Mouse (Mus musculus) cortical plate, adult 2 months (tissue): ENCODE results near the gene Map3k6. TPM values are rescaled to one million over a fixed set of nuclear protein-coding genes. Genes with fewer than 3 reads are reported as not detected.
A peak's percentile ranks its signal among the peaks of the same experiment; 100 is the strongest.

Source experiments
- H3K27ac ChIP-seq: fragments of 200-500 bp; 2 replicates; pipeline ENCODE4 v1.5.1; 2012; ENCODE audit warnings: low read length, control low read depth, inconsistent platforms; ENCODE audit not compliant: insufficient read depth
- H3K4me1 ChIP-seq: fragments of 200-500 bp; 2 replicates; pipeline ENCODE4 v1.6.1; 2011; ENCODE audit warnings: low read length; ENCODE audit not compliant: control insufficient read depth, insufficient read depth
- H3K4me3 ChIP-seq: fragments of 200-500 bp; 2 replicates; pipeline ENCODE4 v1.5.1; 2011; ENCODE audit warnings: mild to moderate bottlenecking, low read length, control low read depth; ENCODE audit not compliant: insufficient read depth
- CTCF ChIP-seq: fragments of 200-500 bp; IDR thresholded peaks from 2 replicates; pipeline ENCODE4 v1.5.1; 2011; ENCODE audit warnings: mild to moderate bottlenecking, control low read depth, low read length; ENCODE audit not compliant: insufficient read depth; ENCODE audit errors: extremely low read depth
- POLR2A ChIP-seq: fragments of 200-500 bp; IDR thresholded peaks from 2 replicates; pipeline ENCODE4 v1.6.1; 2011; ENCODE audit warnings: mild to moderate bottlenecking, low read length, control low read depth; ENCODE audit not compliant: insufficient read depth; ENCODE audit errors: extremely low read depth
- polyA plus RNA-seq: library from polyadenylated mRNA; depleted of rRNA; stranded (reverse); fragments of >200 nt; gene quantifications from 2 replicates; pipeline ENCODE4 v1.2.3, GENCODE M21; 2012

Gene Map3k6
- polyA plus RNA-seq, 1 experiment: 7.9 TPM

GRCm38 (mm10) chr4:133244289-133244688 is 3.7 kb downstream of the Map3k6 start:
- no peak overlapping the region for H3K4me3 ChIP-seq
- no peaks in the 10 kb centered on the region for H3K4me1 ChIP-seq
- TF ChIP-seq CTCF (no peak), POLR2A (no peak)
- no peak overlapping the region for H3K27ac ChIP-seq

- TF ChIP-seq POLR2A (no peak), CTCF (no peak)
- no peak overlapping the region for H3K4me3 ChIP-seq
- H3K27ac ChIP-seq: no peak overlapping the region
- no peaks in the 10 kb centered on the region for H3K4me1 ChIP-seq
Observed at GRCm38 (mm10) chr4:133247072-133247471, 6.5 kb downstream of the Map3k6 start.

GRCm38 (mm10) chr4:133247806-133248449 is 7.3 kb downstream of the Map3k6 start:
- Histone ChIP-seq H3K4me3 (no peak overlapping the region), H3K4me1 (no peaks in the 10 kb centered on the region), H3K27ac (no peak overlapping the region)
- no peak for TF ChIP-seq CTCF
- TF ChIP-seq POLR2A: no peak

GRCm38 (mm10) chr4:133250609-133251008 is 10.0 kb downstream of the Map3k6 start:
- Histone ChIP-seq H3K27ac (no peak overlapping the region), H3K4me1 (no peaks in the 10 kb centered on the region), H3K4me3 (peak overlapping the region; percentile 19)
- TF ChIP-seq CTCF (peak; percentile 53), POLR2A (no peak)

GRCm38 (mm10) chr4:133251214-133251613 is 10.6 kb downstream of the Map3k6 start:
- TF ChIP-seq CTCF: no peak
- TF ChIP-seq POLR2A: no peak
- peak overlapping the region; percentile 19; the same call in 1 of the 2 replicates for H3K4me3 ChIP-seq
- H3K27ac ChIP-seq: no peak overlapping the region
- no peaks in the 10 kb centered on the region for H3K4me1 ChIP-seq

- Histone ChIP-seq H3K27ac (no peak overlapping the region), H3K4me1 (no peaks in the 10 kb centered on the region), H3K4me3 (no peak overlapping the region)
- TF ChIP-seq POLR2A (no peak), CTCF (peak; percentile 24; the same call in 1 of the 2 replicates)
Observed at GRCm38 (mm10) chr4:133252089-133252488, 11.5 kb downstream of the Map3k6 start.

GRCm38 (mm10) chr4:133253412-133253811 is 12.8 kb downstream of the Map3k6 start:
- TF ChIP-seq CTCF (no peak), POLR2A (no peak)
- H3K4me1 ChIP-seq: no peaks in the 10 kb centered on the region
- H3K4me3 ChIP-seq: no peak overlapping the region
- H3K27ac ChIP-seq: no peak overlapping the region

GRCm38 (mm10) chr4:133255392-133255791 is 14.8 kb downstream of the Map3k6 start:
- no peak for TF ChIP-seq CTCF
- Histone ChIP-seq H3K27ac (no peak overlapping the region), H3K4me3 (no peak overlapping the region)

GRCm38 (mm10) chr4:133256820-133257219 is 16.2 kb downstream of the Map3k6 start:
- Histone ChIP-seq H3K4me1 (no peaks in the 10 kb centered on the region), H3K27ac (no peak overlapping the region), H3K4me3 (no peak overlapping the region)
- TF ChIP-seq CTCF: no peak
- TF ChIP-seq POLR2A: no peak

More at GRCm38 (mm10) chr4:133255392-133255791, 14.8 kb downstream of the Map3k6 start:
- no peaks in the 10 kb centered on the region for H3K4me1 ChIP-seq

GRCm38 (mm10) chr4:133257230-133257629 is 16.6 kb downstream of the Map3k6 start:
- TF ChIP-seq CTCF (no peak), POLR2A (no peak)
- Histone ChIP-seq H3K27ac (no peak overlapping the region), H3K4me3 (no peak overlapping the region), H3K4me1 (no peaks in the 10 kb centered on the region)
